Mouse (Mus musculus) forebrain, embryonic 15.5 days (tissue): ENCODE results near the gene Pvr. TPM values are rescaled to one million over a fixed set of nuclear protein-coding genes. Genes with fewer than 3 reads are reported as not detected.

Experiments
- ATAC-seq: fragments of 200-750 bp; cut with Nextera tagmentation; replicated peaks from 2 replicates; pipeline ENCODE4 v1.8.0; 2017; ENCODE audit warnings: mild to moderate bottlenecking, moderate TSS enrichment, moderate library complexity
- H3K27ac ChIP-seq: fragments of 300-500 bp; sonication (generic); replicated peaks from 2 replicates; pipeline ENCODE4 v1.5.1; 2015; ENCODE audit warnings: mild to moderate bottlenecking, inconsistent platforms
- H3K27me3 ChIP-seq: fragments of 300-500 bp; sonication (generic); 2 replicates; pipeline ENCODE4 v1.6.1; 2015; ENCODE audit warnings: inconsistent platforms
- H3K36me3 ChIP-seq: fragments of 300-500 bp; sonication (generic); 2 replicates; pipeline ENCODE4 v1.6.1; 2015; ENCODE audit warnings: mild to moderate bottlenecking, inconsistent platforms
- H3K4me1 ChIP-seq: fragments of 300-500 bp; sonication (generic); 2 replicates; pipeline ENCODE4 v1.6.1; 2015; ENCODE audit warnings: inconsistent platforms
- H3K4me2 ChIP-seq: fragments of 300-500 bp; sonication (generic); replicated peaks from 2 replicates; pipeline ENCODE4 v1.6.1; 2015; ENCODE audit warnings: mild to moderate bottlenecking, inconsistent platforms
- H3K4me3 ChIP-seq: fragments of 300-500 bp; sonication (generic); 2 replicates; pipeline ENCODE4 v1.5.1; 2015; ENCODE audit warnings: mild to moderate bottlenecking, inconsistent platforms
- H3K9ac ChIP-seq: fragments of 300-500 bp; sonication (generic); replicated peaks from 2 replicates; pipeline ENCODE4 v1.6.1; 2015; ENCODE audit warnings: mild to moderate bottlenecking, inconsistent platforms
- H3K9me3 ChIP-seq: fragments of 300-500 bp; sonication (generic); 2 replicates; pipeline ENCODE4 v1.6.1; 2016; ENCODE audit warnings: inconsistent platforms
- WGBS: fragments of 180-500 bp; shearing (Covaris S2); methylation state at CpG from one replicate; pipeline ENCODE4 v1.1.7; 2015; ENCODE audit warnings: mixed read lengths; 5-methylcytosine and 5-hydroxymethylcytosine counted together
- polyA plus RNA-seq: library from polyadenylated mRNA; unstranded; fragments of >200 nt; fragmentation: Nextera tagmentation; extraction: Ambion mirVana; gene quantifications from 2 replicates; pipeline ENCODE4 v1.2.1, GENCODE M21; 2015

Pvr gene
- polyA plus RNA-seq, 1 experiment from 2014 or later, result 7.3 TPM

GRCm38 (mm10) chr7:19887849-19888248, 33.1 kb downstream of the Pvr start, which contains the start of gene Ceacam19:
Gene Ceacam19 (minus strand): TSS chr7:19887965.
- no peak for ATAC-seq
- H3K9ac ChIP-seq, result no peak within 1 kb of the TSS
- 77% methylated on average over 7 of the region's 7 CpGs for WGBS

GRCm38 (mm10) chr7:19880754-19881153, 40.2 kb downstream of the Pvr start:
- 82% methylated on average over 8 of the region's 8 CpGs for WGBS
- no peaks in the 10 kb centered on the region for H3K36me3 ChIP-seq
- no peaks in the 10 kb centered on the region for H3K27me3 ChIP-seq
- ATAC-seq, result no peak
- no peaks in the 10 kb centered on the region for H3K9me3 ChIP-seq
- H3K4me1 ChIP-seq, result no peaks in the 10 kb centered on the region
- no peak overlapping the region for H3K27ac ChIP-seq
- no peak overlapping the region for H3K4me2 ChIP-seq
- no peak overlapping the region for H3K9ac ChIP-seq
- no peak overlapping the region for H3K4me3 ChIP-seq

More at GRCm38 (mm10) chr7:19887849-19888248, 33.1 kb downstream of the Pvr start, which contains the start of gene Ceacam19:
- no peaks in the 10 kb centered on the region for H3K4me1 ChIP-seq
- H3K27me3 ChIP-seq, result no peaks in the 10 kb centered on the region
- H3K4me3 ChIP-seq, result no peak within 1 kb of the TSS
- no peaks in the 10 kb centered on the region for H3K36me3 ChIP-seq
- no peak within 1 kb of the TSS for H3K27ac ChIP-seq
- H3K9me3 ChIP-seq, result no peaks in the 10 kb centered on the region
- H3K4me2 ChIP-seq, result no peak within 1 kb of the TSS

GRCm38 (mm10) chr7:19876781-19877425, 44.1 kb downstream of the Pvr start:
- Histone ChIP-seq H3K4me2 (no peak overlapping the region), H3K27me3 (no peaks in the 10 kb centered on the region), H3K4me1 (no peaks in the 10 kb centered on the region), H3K27ac (no peak overlapping the region), H3K4me3 (no peak overlapping the region), H3K36me3 (no peaks in the 10 kb centered on the region), H3K9me3 (no peaks in the 10 kb centered on the region), H3K9ac (no peak overlapping the region)
- ATAC-seq, result peak; percentile 42
- 62% methylated on average over 14 of the region's 14 CpGs for WGBS

GRCm38 (mm10) chr7:19875948-19876682, 44.8 kb downstream of the Pvr start:
- no peak overlapping the region for H3K9ac ChIP-seq
- 54% methylated on average over 13 of the region's 13 CpGs for WGBS
- H3K4me2 ChIP-seq, result no peak overlapping the region
- no peaks in the 10 kb centered on the region for H3K4me1 ChIP-seq
- no peaks in the 10 kb centered on the region for H3K9me3 ChIP-seq
- H3K27me3 ChIP-seq, result no peaks in the 10 kb centered on the region
- ATAC-seq, result peak; percentile 39; the same call in 1 of the 2 replicates
- no peaks in the 10 kb centered on the region for H3K36me3 ChIP-seq
- no peak overlapping the region for H3K27ac ChIP-seq
- no peak overlapping the region for H3K4me3 ChIP-seq

GRCm38 (mm10) chr7:19871943-19872601, 48.9 kb downstream of the Pvr start:
- Histone ChIP-seq H3K4me1 (no peaks in the 10 kb centered on the region), H3K4me3 (no peak overlapping the region), H3K9ac (no peak overlapping the region), H3K27me3 (no peaks in the 10 kb centered on the region), H3K9me3 (no peaks in the 10 kb centered on the region), H3K4me2 (no peak overlapping the region), H3K36me3 (no peaks in the 10 kb centered on the region), H3K27ac (no peak overlapping the region)
- WGBS, result 46% methylated on average over 5 of the region's 5 CpGs
- no peak for ATAC-seq

- no peak for ATAC-seq
- H3K4me1 ChIP-seq, result no peaks in the 10 kb centered on the region
- WGBS, result 74% methylated on average over 10 of the region's 10 CpGs
Observed at GRCm38 (mm10) chr7:19871137-19871621, 49.8 kb downstream of the Pvr start.

GRCm38 (mm10) chr7:19867751-19868399, 53.1 kb downstream of the Pvr start:
- no peak overlapping the region for H3K27ac ChIP-seq
- WGBS, result 91% methylated on average over 16 of the region's 16 CpGs
- no peak for ATAC-seq

More at GRCm38 (mm10) chr7:19871137-19871621, 49.8 kb downstream of the Pvr start:
- H3K4me3 ChIP-seq, result no peak overlapping the region
- no peak overlapping the region for H3K9ac ChIP-seq
- no peak overlapping the region for H3K27ac ChIP-seq
- H3K4me2 ChIP-seq, result no peak overlapping the region
- H3K36me3 ChIP-seq, result no peaks in the 10 kb centered on the region
- H3K27me3 ChIP-seq, result no peaks in the 10 kb centered on the region
- H3K9me3 ChIP-seq, result no peaks in the 10 kb centered on the region

GRCm38 (mm10) chr7:19866490-19866889, 54.5 kb downstream of the Pvr start:
- Histone ChIP-seq H3K4me2 (no peak overlapping the region), H3K9ac (no peak overlapping the region), H3K4me3 (no peak overlapping the region), H3K27ac (no peak overlapping the region), H3K4me1 (no peaks in the 10 kb centered on the region), H3K36me3 (no peaks in the 10 kb centered on the region), H3K9me3 (no peaks in the 10 kb centered on the region), H3K27me3 (no peaks in the 10 kb centered on the region)
- 94% methylated on average over 6 of the region's 6 CpGs for WGBS
- ATAC-seq, result no peak

More at GRCm38 (mm10) chr7:19867751-19868399, 53.1 kb downstream of the Pvr start:
- H3K9me3 ChIP-seq, result no peaks in the 10 kb centered on the region
- H3K9ac ChIP-seq, result no peak overlapping the region
- H3K4me1 ChIP-seq, result no peaks in the 10 kb centered on the region
- H3K4me3 ChIP-seq, result no peak overlapping the region
- H3K4me2 ChIP-seq, result no peak overlapping the region
- no peaks in the 10 kb centered on the region for H3K27me3 ChIP-seq
- H3K36me3 ChIP-seq, result no peaks in the 10 kb centered on the region

GRCm38 (mm10) chr7:19865246-19866036, 55.5 kb downstream of the Pvr start:
- H3K4me2 ChIP-seq, result no peak overlapping the region
- H3K4me1 ChIP-seq, result no peaks in the 10 kb centered on the region
- H3K9ac ChIP-seq, result no peak overlapping the region
- H3K4me3 ChIP-seq, result no peak overlapping the region
- no peak overlapping the region for H3K27ac ChIP-seq
- WGBS, result 84% methylated on average over 8 of the region's 8 CpGs
- no peaks in the 10 kb centered on the region for H3K36me3 ChIP-seq
- no peaks in the 10 kb centered on the region for H3K9me3 ChIP-seq
- no peak for ATAC-seq
- H3K27me3 ChIP-seq, result no peaks in the 10 kb centered on the region

GRCm38 (mm10) chr7:19864241-19864640, 56.7 kb downstream of the Pvr start:
- no peak for ATAC-seq
- Histone ChIP-seq H3K9me3 (no peaks in the 10 kb centered on the region), H3K9ac (no peak overlapping the region), H3K27ac (no peak overlapping the region), H3K4me2 (no peak overlapping the region), H3K4me1 (no peaks in the 10 kb centered on the region), H3K27me3 (no peaks in the 10 kb centered on the region), H3K4me3 (no peak overlapping the region), H3K36me3 (no peaks in the 10 kb centered on the region)
- 19% methylated on average over 2 of the region's 2 CpGs for WGBS

GRCm38 (mm10) chr7:19861199-19861598, 59.8 kb downstream of the Pvr start, which contains the start of gene Ceacam16:
Gene Ceacam16 (minus strand): TSS chr7:19861299.
- no peak within 1 kb of the TSS for H3K27ac ChIP-seq
- 82% methylated on average over 9 of the region's 9 CpGs for WGBS
- no peaks in the 10 kb centered on the region for H3K36me3 ChIP-seq
- H3K4me1 ChIP-seq, result no peaks in the 10 kb centered on the region
- H3K9ac ChIP-seq, result no peak within 1 kb of the TSS
- no peaks in the 10 kb centered on the region for H3K9me3 ChIP-seq
- ATAC-seq, result no peak
- no peak within 1 kb of the TSS for H3K4me3 ChIP-seq
- H3K4me2 ChIP-seq, result no peak within 1 kb of the TSS
- H3K27me3 ChIP-seq, result no peaks in the 10 kb centered on the region
